Mouse (Mus musculus): ENCODE results near the gene Slc4a1ap.

DNA sequence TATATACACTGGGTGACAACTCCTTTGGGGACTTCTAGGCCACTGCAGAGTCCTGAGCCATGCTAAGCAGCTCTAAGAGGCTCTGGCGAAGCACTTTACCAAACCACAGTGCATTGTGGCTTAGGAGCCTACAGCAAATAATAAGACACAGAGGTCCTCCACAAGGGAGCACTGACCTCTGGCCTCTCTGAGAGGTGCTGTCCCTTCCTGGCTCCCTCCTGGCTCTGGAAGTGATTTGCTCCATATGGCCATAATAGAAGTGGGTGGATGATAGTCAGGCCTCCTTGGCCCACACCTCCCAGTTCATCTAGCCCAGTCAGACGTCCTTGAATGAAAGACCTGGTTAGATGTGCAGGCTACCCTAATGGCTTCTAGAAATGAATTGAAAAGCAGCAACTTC is 61.2 kb downstream of the Slc4a1ap start:
- TF ChIP-seq CTCF (IDR thresholded peaks at IDR 0.05; ENCODE audit: low read depth, low read length) (no peak), GATA1 (IDR thresholded peaks at IDR 0.05; ENCODE audit: borderline replicate concordance, low read length) (no peak), TAL1 (conservative IDR thresholded peaks at IDR 0.05; ENCODE audit: low read depth, low read length) (no peak), POLR2AphosphoS5 (IDR thresholded peaks at IDR 0.05; ENCODE audit: insufficient replicate concordance, low read depth, low read length) (no peak)
